Mouse (Mus musculus): ENCODE measurements at regions not wholly inside any gene's neighbourhood (a gene's known extent, or its start where the extent isn't known, plus 50 kb on each side); places are given as distances from the start of the nearest gene placed in this dataset.

- DNase-seq (ENCODE audit: low spot score in 2 of 2) = no peak
Observed at GRCm38 (mm10) chr1:194341758-194342157, 276.3 kb upstream of the Plxna2 start.

GRCm38 (mm10) chr1:194334752-194335719, 283.0 kb upstream of the Plxna2 start:
- DNase-seq (ENCODE audit: low spot score in 2 of 2) = peak in 1 of 2 experiments; percentile 33

GRCm38 (mm10) chr1:194332639-194333038, 285.4 kb upstream of the Plxna2 start:
- no peak for DNase-seq (ENCODE audit: low spot score in 2 of 2)

GRCm38 (mm10) chr1:194330471-194330870, 287.5 kb upstream of the Plxna2 start:
- DNase-seq (ENCODE audit: low spot score in 2 of 2) = no peak

GRCm38 (mm10) chr1:194320320-194321036, 297.5 kb upstream of the Plxna2 start:
- DNase-seq (ENCODE audit: low spot score in 2 of 2) = no peak

GRCm38 (mm10) chr1:194318351-194318750, 299.7 kb upstream of the Plxna2 start:
- no peak for DNase-seq (ENCODE audit: low spot score in 2 of 2)

GRCm38 (mm10) chr1:194315593-194315992, 302.4 kb upstream of the Plxna2 start:
- DNase-seq (ENCODE audit: low spot score in 2 of 2) = no peak

GRCm38 (mm10) chr1:194310373-194310772, 307.6 kb upstream of the Plxna2 start:
- no peak for DNase-seq (ENCODE audit: low spot score in 2 of 2)

GRCm38 (mm10) chr1:194308648-194309047, 309.4 kb upstream of the Plxna2 start:
- no peak for DNase-seq (ENCODE audit: low spot score in 2 of 2)

- no peak for DNase-seq (ENCODE audit: low spot score in 2 of 2)
Observed at GRCm38 (mm10) chr1:194303951-194304350, 314.1 kb upstream of the Plxna2 start.

GRCm38 (mm10) chr1:194302775-194303174, 315.2 kb upstream of the Plxna2 start:
- DNase-seq (ENCODE audit: low spot score in 2 of 2) = no peak

- DNase-seq (ENCODE audit: low spot score in 2 of 2) = no peak
Observed at GRCm38 (mm10) chr1:194281941-194282340, 336.1 kb upstream of the Plxna2 start.

- no peak for DNase-seq (ENCODE audit: low spot score in 2 of 2)
Observed at GRCm38 (mm10) chr1:194268028-194268427, 350.0 kb upstream of the Plxna2 start.

- DNase-seq (ENCODE audit: low spot score in 2 of 2) = no peak
Observed at GRCm38 (mm10) chr1:194262374-194262773, 355.6 kb upstream of the Plxna2 start.

GRCm38 (mm10) chr1:194259957-194260356, 358.1 kb upstream of the Plxna2 start:
- no peak for DNase-seq (ENCODE audit: low spot score in 2 of 2)

GRCm38 (mm10) chr1:194244776-194245366, 373.1 kb upstream of the Plxna2 start:
- DNase-seq (ENCODE audit: low spot score in 2 of 2) = no peak

- DNase-seq (ENCODE audit: low spot score in 2 of 2) = no peak
Observed at GRCm38 (mm10) chr1:194241111-194241510, 376.9 kb upstream of the Plxna2 start.

GRCm38 (mm10) chr1:194231206-194231605, 386.8 kb upstream of the Plxna2 start:
- DNase-seq (ENCODE audit: low spot score in 2 of 2) = peak in 1 of 2 experiments; percentile 28

GRCm38 (mm10) chr1:194226550-194227160, 391.4 kb upstream of the Plxna2 start:
- DNase-seq (ENCODE audit: low spot score in 2 of 2) = no peak

- DNase-seq (ENCODE audit: low spot score in 2 of 2) = no peak
Observed at GRCm38 (mm10) chr1:194225786-194226185, 392.2 kb upstream of the Plxna2 start.

GRCm38 (mm10) chr1:194224046-194224445, 394.0 kb upstream of the Plxna2 start:
- no peak for DNase-seq (ENCODE audit: low spot score in 2 of 2)
